Mouse (Mus musculus) CD4-positive naive resting alpha-beta T cell, adult 57 days (primary cell): ENCODE data around the gene Usf2. TPM values are rescaled to one million over a fixed set of nuclear protein-coding genes. Genes with fewer than 3 reads are reported as not detected.

ENCODE experiments used
- total RNA-seq: library from RNA; stranded (reverse); gene quantifications from one replicate; pipeline ENCODE4 v1.2.4, GENCODE M21; 2023

Usf2 gene
- 168 TPM for total RNA-seq

DNA sequence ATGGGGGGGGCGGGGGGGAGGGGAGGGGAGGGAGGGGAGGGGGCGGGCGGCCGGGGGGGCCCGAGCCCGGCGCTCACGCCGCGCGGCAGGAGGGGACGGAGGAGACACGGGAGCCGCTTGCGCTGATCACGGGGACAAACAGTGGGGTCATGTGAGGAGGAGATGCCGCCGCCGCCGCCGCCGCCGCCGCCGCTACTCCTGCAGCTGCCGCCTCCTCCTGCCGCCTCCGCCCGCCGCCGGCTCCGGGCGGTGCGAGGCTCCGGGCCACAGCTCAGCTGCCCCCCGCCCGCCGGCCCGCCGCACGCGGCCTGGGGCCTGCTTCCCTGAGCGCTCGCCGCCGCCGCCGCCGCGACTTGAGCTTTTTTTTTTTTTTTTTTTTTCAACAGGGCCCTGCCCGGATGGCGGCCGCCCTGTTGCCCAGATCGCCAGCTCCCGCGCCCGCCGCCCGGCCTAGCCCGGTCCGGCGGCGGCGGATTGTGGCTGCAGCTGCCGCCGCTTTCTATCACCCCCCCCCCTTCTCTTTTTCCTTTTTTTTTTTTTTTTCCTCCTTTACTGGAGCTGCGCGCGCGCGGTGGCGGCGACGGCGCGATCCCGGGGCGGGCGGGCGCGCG is at the start of gene Usf2:
Gene Usf2 (minus strand): TSS at position 48 of the 611 bp plus-strand sequence.

DNA sequence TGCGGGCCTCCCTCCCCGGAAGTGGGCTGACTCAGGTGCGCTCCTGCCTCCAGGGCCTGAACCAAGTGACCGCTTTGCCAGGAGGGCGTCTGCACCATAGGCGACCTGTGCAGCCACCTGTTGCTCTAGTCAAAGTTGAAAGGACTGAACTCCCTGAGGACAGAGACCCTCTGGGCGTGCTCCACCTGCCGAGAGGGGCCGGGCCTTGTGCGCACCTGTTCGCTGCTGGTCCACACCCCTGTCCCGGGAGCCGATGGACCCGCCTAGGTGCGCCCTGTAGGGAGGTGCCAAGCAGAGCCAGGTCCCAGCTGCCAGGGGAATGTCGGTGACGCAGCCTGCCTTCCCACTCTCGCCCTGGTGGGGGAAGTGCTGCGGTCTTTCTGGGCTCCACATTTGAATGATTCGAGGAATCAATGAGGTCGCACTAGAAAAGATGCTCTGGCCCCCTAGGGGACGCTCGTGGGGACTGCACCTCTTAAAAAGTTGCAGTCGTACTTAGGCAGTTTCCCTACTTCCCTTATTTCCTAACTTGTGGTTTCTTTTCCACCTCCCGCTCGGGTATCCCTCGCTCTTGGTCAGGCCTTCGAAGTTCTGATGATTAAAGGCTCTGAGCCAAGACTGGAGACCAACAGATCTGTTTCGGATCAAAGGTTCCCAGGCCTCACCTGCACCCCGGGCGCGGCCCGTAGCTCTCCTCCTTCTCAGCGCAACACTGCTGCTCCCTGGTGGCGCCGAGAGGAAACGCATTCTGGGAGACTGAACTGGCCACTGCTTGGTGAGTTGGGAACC is 17.1 kb upstream of the Usf2 start, which contains the start of gene Fam187b:
Gene Fam187b (plus strand): TSS at position 290 of the 789 bp plus-strand sequence.

DNA sequence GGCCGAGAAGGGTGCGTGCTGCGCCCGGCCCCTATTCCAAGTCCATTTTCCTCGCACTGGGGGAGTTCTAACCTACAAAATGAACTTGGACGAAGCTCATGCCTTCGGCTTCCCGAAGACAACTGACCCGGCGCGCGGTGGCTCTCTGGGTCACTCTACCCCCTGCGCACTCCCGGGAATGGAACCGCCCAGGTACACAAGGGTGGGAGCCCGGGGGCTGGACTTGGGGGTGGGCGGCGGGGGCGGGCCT is 16.6 kb upstream of the Usf2 start, which contains the start of gene Lsr:
Gene Lsr (minus strand): TSS at position 214 of the 250 bp plus-strand sequence.

GRCm38 (mm10) chr7:30943909-30944635 is 12.5 kb downstream of the Usf2 start, which contains the start of gene Hamp:
Gene Hamp (minus strand): TSS chr7:30944032.

GRCm38 (mm10) chr7:30924581-30924980 is 32.0 kb downstream of the Usf2 start, which contains the start of gene Hamp2:
Gene Hamp2 (minus strand): TSS chr7:30924681.

DNA sequence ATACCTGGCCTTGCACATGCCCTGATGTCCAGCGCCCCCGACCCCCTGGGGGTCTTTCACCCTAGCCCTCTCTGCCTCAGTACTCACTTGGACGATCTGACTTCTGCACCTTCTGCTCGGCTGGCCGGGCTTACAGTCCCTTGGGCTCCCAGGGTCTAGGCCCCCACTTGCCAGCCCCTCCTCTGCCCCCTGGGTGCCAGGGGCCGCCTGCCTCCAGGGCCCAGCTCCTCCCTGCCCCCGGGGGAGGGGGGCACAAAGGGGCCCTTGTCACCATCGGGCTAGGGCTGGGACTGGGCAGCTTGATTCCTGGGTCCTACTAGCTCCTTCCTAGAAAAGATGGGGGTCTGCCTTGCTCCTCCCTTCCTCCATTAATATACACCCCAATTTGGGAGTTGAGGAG is 41.9 kb downstream of the Usf2 start, which contains the start of gene Mag:
Gene Mag (minus strand): TSS at position 142 of the 400 bp plus-strand sequence.

Other genes starting within 250 kb of the Usf2 start
- not detected for gene Atp4a, start 244.6 kb downstream of the Usf2 start, total RNA-seq
- gene Tmem147, start 227.3 kb downstream of the Usf2 start, total RNA-seq, result 41.1 TPM
- gene Gapdhs, start 213.1 kb downstream of the Usf2 start, total RNA-seq, result not detected
- gene Sbsn, start 205.3 kb downstream of the Usf2 start, total RNA-seq, result 4.5 TPM
- gene Dmkn, start 193.0 kb downstream of the Usf2 start, total RNA-seq, result not detected
- not detected for gene Krtdap, start 168.9 kb downstream of the Usf2 start, total RNA-seq
- 0.86 TPM for gene Ffar2, start 133.0 kb downstream of the Usf2 start, total RNA-seq
- gene Ffar3, start 100.6 kb downstream of the Usf2 start, total RNA-seq, result not detected
- gene Ffar1, start 95.2 kb downstream of the Usf2 start, total RNA-seq, result 0.30 TPM
- gene Cd22, start 76.5 kb downstream of the Usf2 start, total RNA-seq, result 33.5 TPM
- gene Mag, start 41.9 kb downstream of the Usf2 start, total RNA-seq, result not detected
- not detected for gene Hamp2, start 32.1 kb downstream of the Usf2 start, total RNA-seq
- not detected for gene Hamp, start 12.8 kb downstream of the Usf2 start, total RNA-seq
- gene Lsr, start 16.7 kb upstream of the Usf2 start, total RNA-seq, result 2.9 TPM
- gene Fam187b, start 17.0 kb upstream of the Usf2 start, total RNA-seq, result not detected
- gene Fxyd5, start 85.7 kb upstream of the Usf2 start, total RNA-seq, result 934 TPM
- gene Fxyd7, start 94.7 kb upstream of the Usf2 start, total RNA-seq, result not detected
- gene Fxyd1, start 100.4 kb upstream of the Usf2 start, total RNA-seq, result not detected
- 0.27 TPM for gene Lgi4, start 102.5 kb upstream of the Usf2 start, total RNA-seq
- 1.3 TPM for gene Fxyd3, start 119.9 kb upstream of the Usf2 start, total RNA-seq
- 1.9 TPM for gene Hpn, start 158.5 kb upstream of the Usf2 start, total RNA-seq
- gene Scn1b, start 170.2 kb upstream of the Usf2 start, total RNA-seq, result 1.1 TPM
- 886 TPM for gene Gramd1a, start 199.1 kb upstream of the Usf2 start, total RNA-seq